Mouse (Mus musculus): ENCODE data around the gene Tmem97.
"Not testable (repeated sequence)": the region's sequence is repeated elsewhere in the genome, so short reads cannot be mapped to it uniquely, and the experiment has no call there.

The Tmem97 gene

GRCm38 (mm10) chr11:78547718-78548460, 2.7 kb downstream of the Tmem97 start:
- no peak for DNase-seq

GRCm38 (mm10) chr11:78545181-78545580, 5.4 kb downstream of the Tmem97 start:
- DNase-seq = no peak

GRCm38 (mm10) chr11:78544449-78545111, 6.0 kb downstream of the Tmem97 start:
- DNase-seq = no peak

- DNase-seq = no peak
Measured at GRCm38 (mm10) chr11:78540358-78540757, 10.2 kb downstream of the Tmem97 start.

- DNase-seq = no peak
Measured at GRCm38 (mm10) chr11:78536690-78537084, 13.9 kb downstream of the Tmem97 start.

GRCm38 (mm10) chr11:78536080-78536689, 14.4 kb downstream of the Tmem97 start, which contains the start of the genes Tnfaip1 and Ift20:
Gene Tnfaip1, minus strand, starts transcription at chr11:78536332.
Gene Ift20, plus strand, starts transcription at chr11:78536361.
- DNase-seq = peak; percentile 98

- DNase-seq = no peak
Measured at GRCm38 (mm10) chr11:78535376-78536079, 15.0 kb downstream of the Tmem97 start.

- peak; percentile 56 for DNase-seq
Measured at GRCm38 (mm10) chr11:78534516-78534915, 16.1 kb downstream of the Tmem97 start.

- DNase-seq = not testable (repeated sequence)
Measured at GRCm38 (mm10) chr11:78531515-78531914, 19.1 kb downstream of the Tmem97 start.

- no peak for DNase-seq
Measured at GRCm38 (mm10) chr11:78531046-78531445, 19.5 kb downstream of the Tmem97 start.

GRCm38 (mm10) chr11:78530001-78530400, 20.6 kb downstream of the Tmem97 start:
- DNase-seq = no peak

- no peak for DNase-seq
Measured at GRCm38 (mm10) chr11:78528714-78529113, 21.9 kb downstream of the Tmem97 start.

GRCm38 (mm10) chr11:78524838-78525237, 25.7 kb downstream of the Tmem97 start:
- peak; percentile 33 for DNase-seq

GRCm38 (mm10) chr11:78523241-78523955, 27.2 kb downstream of the Tmem97 start:
- DNase-seq = no peak

GRCm38 (mm10) chr11:78522481-78522997, 28.0 kb downstream of the Tmem97 start:
- no peak for DNase-seq

- DNase-seq = no peak
Measured at GRCm38 (mm10) chr11:78521880-78522279, 28.7 kb downstream of the Tmem97 start.

GRCm38 (mm10) chr11:78518931-78519330, 31.6 kb downstream of the Tmem97 start:
- DNase-seq = no peak

- no peak for DNase-seq
Measured at GRCm38 (mm10) chr11:78515549-78516325, 34.8 kb downstream of the Tmem97 start.

- DNase-seq = no peak
Measured at GRCm38 (mm10) chr11:78513106-78513790, 37.3 kb downstream of the Tmem97 start.
